Mouse (Mus musculus) small intestine, adult 2 months (tissue): ENCODE results near the gene Ccdc77.

Experiments
- CTCF ChIP-seq: fragments of 200-500 bp; IDR thresholded peaks from 2 replicates; pipeline ENCODE4 v1.5.1; 2012; ENCODE audit warnings: low read depth, mild to moderate bottlenecking, control low read depth, inconsistent platforms, low read length, moderate library complexity, mixed read lengths; ENCODE audit not compliant: insufficient replicate concordance, insufficient read length; ENCODE audit errors: extremely low read depth
- POLR2A ChIP-seq: fragments of 200-500 bp; IDR thresholded peaks from 2 replicates; pipeline ENCODE4 v1.6.1; 2012; ENCODE audit warnings: low read depth, mild to moderate bottlenecking, control low read depth, inconsistent platforms, low read length, moderate library complexity

GRCm38 (mm10) chr6:120309787-120310186 lies 54.4 kb downstream of the Ccdc77 start:
- no peak for TF ChIP-seq CTCF
- no peak for TF ChIP-seq POLR2A
